Mouse (Mus musculus) ES-E14 (cell line): ENCODE measurements around the gene Msi2. TPM values are rescaled to one million over a fixed set of nuclear protein-coding genes. Genes with fewer than 3 reads are reported as not detected.

Experiments
- DNase-seq: peaks from one replicate; pipeline ENCODE4 v3.0.0-alpha.2; 2013; ENCODE audit warnings: low read depth, low spot score
- H3K27ac ChIP-seq: 2 replicates; pipeline ENCODE4 v1.5.1; 2012; ENCODE audit warnings: low read depth, mild to moderate bottlenecking, low read length, moderate library complexity, mixed read lengths; ENCODE audit not compliant: poor library complexity, insufficient read depth, severe bottlenecking
- H3K36me3 ChIP-seq: 2 replicates; pipeline ENCODE4 v1.6.1; 2012; ENCODE audit warnings: mild to moderate bottlenecking, low read length, moderate library complexity, mixed read lengths; ENCODE audit not compliant: control insufficient read depth, poor library complexity, insufficient read depth, severe bottlenecking
- H3K4me1 ChIP-seq, 2 experiments: fragments of 150-350 bp in 1 of 2; sonication (generic) in 1 of 2; 2 replicates each; pipeline ENCODE4 v1.6.1; 2012; ENCODE audit warnings: low read length in 2 of 2, mild to moderate bottlenecking in 1 of 2, mixed read lengths in 1 of 2; ENCODE audit not compliant: control insufficient read depth in 2 of 2, insufficient read depth in 2 of 2, poor library complexity in 1 of 2
- H3K4me3 ChIP-seq, 2 experiments: fragments of 150-350 bp in 1 of 2; sonication (generic) in 1 of 2; 2 replicates each; pipeline ENCODE4 v1.5.1; 2012; ENCODE audit warnings: low read length in 2 of 2, low read depth in 1 of 2, mild to moderate bottlenecking in 1 of 2, mixed read lengths in 1 of 2; ENCODE audit not compliant: insufficient read depth in 1 of 2, poor library complexity in 1 of 2, severe bottlenecking in 1 of 2
- H3K9ac ChIP-seq: 2 replicates; pipeline ENCODE4 v1.6.1; 2012; ENCODE audit warnings: low read depth, mild to moderate bottlenecking, low read length, mixed read lengths; ENCODE audit not compliant: poor library complexity, insufficient read depth, severe bottlenecking
- H3K9me3 ChIP-seq: fragments of 150-350 bp; sonication (generic); 2 replicates; pipeline ENCODE4 v1.6.1; 2012; ENCODE audit warnings: low read depth, mild to moderate bottlenecking, low read length; ENCODE audit not compliant: control insufficient read depth, insufficient read depth
- CHD2 ChIP-seq: IDR thresholded peaks from 2 replicates; pipeline ENCODE4 v1.6.1; 2014; ENCODE audit warnings: mild to moderate bottlenecking, low read depth, low read length, inconsistent platforms
- HCFC1 ChIP-seq: IDR thresholded peaks from 2 replicates; pipeline ENCODE4 v1.6.1; 2012; ENCODE audit warnings: low read length, inconsistent platforms, borderline replicate concordance; ENCODE audit not compliant: insufficient read depth
- MAFK ChIP-seq: IDR thresholded peaks from 2 replicates; pipeline ENCODE4 v1.6.1; 2014; ENCODE audit warnings: mild to moderate bottlenecking, low read depth, low read length, inconsistent platforms; ENCODE audit not compliant: insufficient read depth
- ZC3H11A ChIP-seq: IDR thresholded peaks from 2 replicates; pipeline ENCODE4 v1.6.1; 2012; ENCODE audit warnings: low read depth, mild to moderate bottlenecking, inconsistent platforms, low read length, borderline replicate concordance
- ZNF384 ChIP-seq: IDR thresholded peaks from 2 replicates; pipeline ENCODE4 v1.6.1; 2012; ENCODE audit warnings: low read depth, low read length, inconsistent platforms
- in situ Hi-C, 2 experiments: fragments of 600-800 bp; cut with MboI; formaldehyde crosslinking; loops; one replicate each; pipeline ENCODE4 v1.15.1; 2025; ENCODE audit warnings: low sequenced_read_pairs in 2 of 2, inconsistent platforms in 1 of 2; ENCODE audit not compliant: unreplicated experiment in 2 of 2
- total RNA-seq: library from RNA; depleted of rRNA; stranded (reverse); fragments of 300-350 nt; gene quantifications from 2 replicates; pipeline ENCODE4 v1.2.3, GENCODE M21; 2012

Msi2 gene
- total RNA-seq, 1 experiment = 66.4 TPM

DNA sequence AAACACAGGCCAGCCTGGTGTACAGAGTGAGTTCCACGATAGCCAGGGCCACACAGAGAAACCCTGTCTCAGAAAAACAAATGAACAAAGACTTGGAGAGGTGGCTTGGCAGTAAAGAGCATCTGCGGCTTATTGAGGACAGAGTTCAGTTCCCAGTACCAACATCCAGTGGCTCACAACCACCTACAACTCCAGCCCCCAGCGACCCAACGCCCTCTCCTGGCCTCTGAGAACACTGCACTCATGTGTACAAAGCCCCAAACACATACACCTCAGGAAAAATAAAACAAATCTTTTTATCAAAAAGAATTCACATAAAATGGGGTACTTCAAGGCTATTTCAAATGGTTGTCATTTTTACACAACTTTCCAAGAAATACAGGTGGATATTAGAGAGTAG, 78.5 kb downstream of the Msi2 start:
- Histone ChIP-seq H3K4me3 (no peak overlapping the region), H3K9me3 (no peaks in the 10 kb centered on the region), H3K9ac (no peak overlapping the region), H3K27ac (no peak overlapping the region), H3K36me3 (peaks cover 10% of the 10 kb centered on the region; the same call in 1 of the 2 replicates), H3K4me1 (peaks cover 2 to 8% of the 10 kb centered on the region in 2 experiments; a peak in 3 of 4 replicates)
- no peak for DNase-seq
- in situ Hi-C loops = no loop called here
- TF ChIP-seq CHD2 (no peak), ZNF384 (no peak), ZC3H11A (no peak), HCFC1 (no peak), MAFK (no peak)

DNA sequence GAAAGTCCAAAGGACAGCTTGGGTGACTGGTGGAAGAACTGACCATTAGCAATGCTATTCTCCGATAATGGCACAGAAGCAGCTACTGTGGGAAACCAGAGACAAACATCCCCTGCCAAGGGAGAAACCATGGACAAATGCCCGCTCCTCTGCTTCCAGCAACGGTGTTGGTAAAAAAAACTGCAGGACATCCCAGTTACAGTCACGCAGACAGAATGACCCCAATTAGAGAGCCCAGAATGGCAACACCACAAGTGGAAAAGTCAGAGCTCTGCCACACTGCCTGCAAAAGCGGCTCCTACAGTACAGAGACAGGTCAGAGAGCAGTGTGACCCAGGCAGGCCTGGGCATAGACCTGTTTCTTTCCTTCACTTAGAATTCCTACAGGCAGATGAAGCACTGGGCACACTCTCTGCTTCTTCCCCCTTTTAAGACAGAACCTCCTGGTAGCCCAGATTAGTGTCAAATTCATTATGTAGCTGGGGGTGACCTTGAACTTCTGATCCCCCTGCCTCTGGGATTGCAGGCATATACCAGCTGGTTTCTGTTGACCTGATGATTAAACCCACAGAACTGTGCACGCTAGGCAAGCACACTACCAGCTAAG, 79.3 kb downstream of the Msi2 start:
- TF ChIP-seq CHD2 (no peak), MAFK (no peak), ZNF384 (no peak), HCFC1 (no peak), ZC3H11A (no peak)
- H3K4me1 ChIP-seq = peaks cover 2 to 6% of the 10 kb centered on the region in 2 experiments; a peak in 2 of 4 replicates

DNA sequence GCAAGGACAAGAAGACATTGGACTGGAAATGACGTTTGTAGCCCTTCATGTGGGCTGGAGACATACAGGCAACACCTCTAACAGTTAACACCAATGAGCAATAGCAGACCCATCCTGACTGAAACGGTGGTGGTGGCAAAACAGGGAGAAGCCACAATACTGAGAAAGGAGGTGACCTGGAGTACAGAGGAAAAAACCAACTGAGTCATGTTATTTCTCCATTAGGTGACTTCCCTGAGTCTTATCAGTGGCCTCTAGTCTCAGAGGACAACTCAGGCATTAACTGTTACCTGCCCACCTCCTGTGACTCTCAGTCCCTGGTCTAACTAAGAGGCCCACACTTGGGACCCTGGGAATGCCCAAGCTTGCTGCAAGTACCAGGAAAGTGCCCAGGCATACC, 80.1 kb downstream of the Msi2 start:
- H3K27ac ChIP-seq = no peak overlapping the region
- peaks cover 2 to 6% of the 10 kb centered on the region in 2 experiments; a peak in 2 of 4 replicates for H3K4me1 ChIP-seq
- DNase-seq = no peak
- TF ChIP-seq ZC3H11A = no peak
- peaks cover 11% of the 10 kb centered on the region; the same call in 1 of the 2 replicates for H3K36me3 ChIP-seq
- H3K9ac ChIP-seq = no peak overlapping the region
- in situ Hi-C loops = no loop called here
- H3K9me3 ChIP-seq = no peaks in the 10 kb centered on the region
- H3K4me3 ChIP-seq = no peak overlapping the region

More for the DNA sequence above, 79.3 kb downstream of the Msi2 start:
- H3K9ac ChIP-seq = no peak overlapping the region
- in situ Hi-C loops = no loop called here
- DNase-seq = no peak
- no peak overlapping the region for H3K27ac ChIP-seq
- no peak overlapping the region for H3K4me3 ChIP-seq
- no peaks in the 10 kb centered on the region for H3K9me3 ChIP-seq
- H3K36me3 ChIP-seq = peaks cover 10% of the 10 kb centered on the region; the same call in 1 of the 2 replicates

DNA sequence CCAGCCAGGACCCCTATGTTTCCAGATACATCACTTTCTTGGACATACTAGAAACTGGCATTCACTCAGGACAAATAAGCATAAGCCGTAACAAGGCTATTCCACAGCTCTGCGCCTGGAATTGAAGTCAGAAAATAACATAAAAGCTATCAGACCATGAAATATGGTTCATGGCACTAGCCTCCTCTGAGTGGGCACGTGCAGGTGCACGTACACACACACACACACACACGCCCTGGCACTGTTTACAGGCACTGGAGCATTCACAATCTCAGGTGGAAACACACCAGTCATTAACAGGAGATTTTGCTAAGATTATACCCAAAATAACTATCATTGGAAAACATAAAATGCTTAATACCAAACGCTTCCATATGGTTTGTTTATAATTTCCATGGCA, 81.4 kb downstream of the Msi2 start:
- in situ Hi-C loops = no loop called here
- Histone ChIP-seq H3K36me3 (peaks cover 11% of the 10 kb centered on the region; the same call in 1 of the 2 replicates), H3K9ac (no peak overlapping the region), H3K9me3 (no peaks in the 10 kb centered on the region), H3K27ac (no peak overlapping the region), H3K4me1 (peaks cover 2 to 6% of the 10 kb centered on the region in 2 experiments; a peak in 2 of 4 replicates), H3K4me3 (no peak overlapping the region)
- DNase-seq = no peak
- TF ChIP-seq ZC3H11A (no peak), ZNF384 (no peak), HCFC1 (no peak), MAFK (no peak), CHD2 (no peak)

DNA sequence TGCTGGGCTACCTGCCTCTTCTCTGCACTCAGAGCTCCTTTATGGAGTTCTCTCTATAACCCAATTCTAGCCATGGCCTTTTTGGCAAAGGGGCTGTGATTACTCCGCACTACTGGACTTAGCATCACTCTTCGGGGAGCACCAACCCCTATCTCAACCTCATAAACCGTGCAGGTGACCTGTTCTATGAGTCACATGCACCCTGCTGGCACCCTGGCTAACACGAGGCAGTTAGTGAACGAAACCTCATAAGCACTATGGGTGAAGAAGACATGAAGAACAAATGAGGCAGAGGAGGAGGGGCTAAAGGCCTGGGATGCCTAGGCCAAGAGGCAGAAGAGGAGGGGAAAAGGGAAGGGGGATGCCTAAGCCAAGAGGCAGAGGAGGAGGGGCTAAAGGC, 82.0 kb downstream of the Msi2 start:
- H3K9me3 ChIP-seq = no peaks in the 10 kb centered on the region
- H3K9ac ChIP-seq = no peak overlapping the region
- H3K27ac ChIP-seq = no peak overlapping the region
- in situ Hi-C loops = no loop called here
- H3K4me3 ChIP-seq = no peak overlapping the region
- DNase-seq = no peak
- TF ChIP-seq MAFK (no peak), HCFC1 (no peak), ZC3H11A (no peak), CHD2 (no peak), ZNF384 (no peak)
- peaks cover 11% of the 10 kb centered on the region; the same call in 1 of the 2 replicates for H3K36me3 ChIP-seq
- peaks cover 2 to 6% of the 10 kb centered on the region in 2 experiments; a peak in 2 of 4 replicates for H3K4me1 ChIP-seq
